Mouse (Mus musculus) spleen, adult 2 months (tissue): ENCODE data around the gene Epas1.

Source experiments
- CTCF ChIP-seq: fragments of 200-500 bp; IDR thresholded peaks from 2 replicates; pipeline ENCODE4 v1.5.1; 2011; ENCODE audit warnings: mild to moderate bottlenecking, inconsistent platforms; ENCODE audit not compliant: insufficient read depth, insufficient read length, insufficient replicate concordance; ENCODE audit errors: extremely low read depth
- POLR2A ChIP-seq: fragments of 200-500 bp; IDR thresholded peaks from 2 replicates; pipeline ENCODE4 v1.6.1; 2011; ENCODE audit warnings: low read depth, low read length, inconsistent platforms

DNA sequence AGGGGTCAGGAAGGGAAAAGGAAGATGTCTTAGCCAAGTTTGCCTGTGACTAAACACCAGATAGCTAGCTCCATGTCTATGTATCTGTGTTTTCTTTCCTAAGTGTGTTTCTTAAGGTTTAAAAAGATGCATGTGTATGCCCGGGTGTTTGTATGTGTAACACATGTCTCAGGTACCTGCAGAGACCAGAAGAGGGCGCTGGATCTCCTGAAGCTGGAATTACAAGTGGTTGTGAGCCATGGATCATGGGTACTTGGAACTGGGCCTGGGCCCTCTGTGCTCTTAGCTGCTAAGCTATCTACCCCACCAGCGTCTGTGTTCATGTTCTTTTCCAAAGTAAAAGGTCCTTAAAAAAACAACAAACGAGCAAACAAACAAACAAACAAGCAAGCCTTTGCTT lies 12.9 kb downstream of the Epas1 start:
- TF ChIP-seq CTCF, result no peak
- TF ChIP-seq POLR2A, result no peak
